Mouse (Mus musculus): ENCODE data around the gene Mief1. TPM values are rescaled to one million over a fixed set of nuclear protein-coding genes. Genes with fewer than 3 reads are reported as not detected.
A peak's percentile ranks its signal among the peaks of the same experiment; 100 is the strongest.

The Mief1 gene
- polyA plus RNA-seq, 1 experiment from 2014 or later = 42.1 TPM

GRCm38 (mm10) chr15:80257602-80258239, 23.9 kb downstream of the Mief1 start:
- no peak for ATAC-seq (ENCODE audit: low FRiP score, low read depth)
- H3K4me1 ChIP-seq = peaks cover 33% of the 10 kb centered on the region
- no peaks in the 10 kb centered on the region for H3K27me3 ChIP-seq (replicated peaks)
- H3K36me3 ChIP-seq = peaks cover 43% of the 10 kb centered on the region
- peak overlapping the region; percentile 11; the same call in 1 of the 2 replicates for H3K4me3 ChIP-seq
- H3K9ac ChIP-seq = peak overlapping the region; percentile 17; the same call in 1 of the 2 replicates
- peak overlapping the region; percentile 98 for H3K4me2 ChIP-seq (replicated peaks)
- 0 out of 2 replicates have a peak overlapping the region, but pooled peaks have one; percentile 32 for H3K27ac ChIP-seq
- 44% methylated on average over 4 of the region's 4 CpGs for WGBS
- no peaks in the 10 kb centered on the region for H3K9me3 ChIP-seq

- H3K4me2 ChIP-seq (replicated peaks) = peak overlapping the region; percentile 98
- peaks cover 43% of the 10 kb centered on the region for H3K36me3 ChIP-seq
- H3K9me3 ChIP-seq = no peaks in the 10 kb centered on the region
- H3K27ac ChIP-seq = 0 out of 2 replicates have a peak overlapping the region, but pooled peaks have one; percentile 32
- peaks cover 39% of the 10 kb centered on the region for H3K4me1 ChIP-seq
- no peaks in the 10 kb centered on the region for H3K27me3 ChIP-seq (replicated peaks)
- ATAC-seq (ENCODE audit: low FRiP score, low read depth) = no peak
- 0 out of 2 replicates have a peak overlapping the region, but pooled peaks have one; percentile 17 for H3K9ac ChIP-seq
- H3K4me3 ChIP-seq = no peak overlapping the region
- 68% methylated on average over 11 of the region's 11 CpGs for WGBS
Measured at GRCm38 (mm10) chr15:80258240-80259170, 24.7 kb downstream of the Mief1 start.

- no peak overlapping the region for H3K4me2 ChIP-seq (replicated peaks)
- H3K4me1 ChIP-seq = peaks cover 35% of the 10 kb centered on the region
- no peak overlapping the region for H3K4me3 ChIP-seq
- peaks cover 43% of the 10 kb centered on the region for H3K36me3 ChIP-seq
- H3K27me3 ChIP-seq (replicated peaks) = no peaks in the 10 kb centered on the region
- ATAC-seq (ENCODE audit: low FRiP score, low read depth) = no peak
- WGBS = 78% methylated on average over 8 of the region's 8 CpGs
- no peak overlapping the region for H3K27ac ChIP-seq
- peak overlapping the region; percentile 13; the same call in 1 of the 2 replicates for H3K9ac ChIP-seq
- H3K9me3 ChIP-seq = no peaks in the 10 kb centered on the region
Measured at GRCm38 (mm10) chr15:80259406-80260045, 25.7 kb downstream of the Mief1 start.

GRCm38 (mm10) chr15:80260677-80261076, 26.9 kb downstream of the Mief1 start:
- H3K36me3 ChIP-seq = peaks cover 43% of the 10 kb centered on the region
- H3K9me3 ChIP-seq = no peaks in the 10 kb centered on the region
- no peaks in the 10 kb centered on the region for H3K27me3 ChIP-seq (replicated peaks)
- no peak for ATAC-seq (ENCODE audit: low FRiP score, low read depth)
- 17% methylated on average over 3 of the region's 3 CpGs for WGBS
- no peak overlapping the region for H3K9ac ChIP-seq
- no peak overlapping the region for H3K4me2 ChIP-seq (replicated peaks)
- peaks cover 35% of the 10 kb centered on the region for H3K4me1 ChIP-seq
- H3K4me3 ChIP-seq = no peak overlapping the region
- H3K27ac ChIP-seq = no peak overlapping the region

- no peak for ATAC-seq (ENCODE audit: low FRiP score, low read depth)
- no peak overlapping the region for H3K4me3 ChIP-seq
- no peak overlapping the region for H3K9ac ChIP-seq
- 84% methylated on average over 7 of the region's 7 CpGs for WGBS
- peaks cover 42% of the 10 kb centered on the region for H3K36me3 ChIP-seq
- H3K27ac ChIP-seq = no peak overlapping the region
- no peaks in the 10 kb centered on the region for H3K27me3 ChIP-seq (replicated peaks)
- no peak overlapping the region for H3K4me2 ChIP-seq (replicated peaks)
- H3K4me1 ChIP-seq = peaks cover 35% of the 10 kb centered on the region
- H3K9me3 ChIP-seq = no peaks in the 10 kb centered on the region
Measured at GRCm38 (mm10) chr15:80261100-80261499, 27.3 kb downstream of the Mief1 start.

- 2% methylated on average over 66 of the region's 66 CpGs for WGBS
- H3K4me2 ChIP-seq (replicated peaks) = peak within 1 kb of the TSS; percentile 87
- H3K4me3 ChIP-seq = peak within 1 kb of the TSS; percentile 85
- peak; percentile 82 for ATAC-seq (ENCODE audit: low FRiP score, low read depth)
- H3K27ac ChIP-seq = no peak within 1 kb of the TSS
- no peaks in the 10 kb centered on the region for H3K27me3 ChIP-seq (replicated peaks)
- peaks cover 14% of the 10 kb centered on the region for H3K4me1 ChIP-seq
- peak within 1 kb of the TSS; percentile 80 for H3K9ac ChIP-seq
- peaks cover 14% of the 10 kb centered on the region for H3K36me3 ChIP-seq
- H3K9me3 ChIP-seq = no peaks in the 10 kb centered on the region
Measured at GRCm38 (mm10) chr15:80263610-80264575, 30.1 kb downstream of the Mief1 start, which contains the start of gene Rps19bp1. TSS of gene Rps19bp1 (minus strand) at chr15:80264315.

GRCm38 (mm10) chr15:80266281-80266680, 32.5 kb downstream of the Mief1 start:
- H3K4me3 ChIP-seq = no peak overlapping the region
- no peaks in the 10 kb centered on the region; the same call in 1 of the 2 replicates for H3K36me3 ChIP-seq
- peaks cover 14% of the 10 kb centered on the region for H3K4me1 ChIP-seq
- 2% methylated on average over 2 of the region's 2 CpGs for WGBS
- no peak overlapping the region for H3K9ac ChIP-seq
- peaks cover 7% of the 10 kb centered on the region; the same call in 1 of the 2 replicates for H3K9me3 ChIP-seq
- 0 out of 2 replicates have a peak, but pooled peaks have one; percentile 8 for ATAC-seq (ENCODE audit: low FRiP score, low read depth)
- no peak overlapping the region for H3K27ac ChIP-seq
- no peaks in the 10 kb centered on the region for H3K27me3 ChIP-seq (replicated peaks)
- no peak overlapping the region for H3K4me2 ChIP-seq (replicated peaks)

- H3K9ac ChIP-seq = no peak overlapping the region
- H3K4me2 ChIP-seq (replicated peaks) = no peak overlapping the region
- no peaks in the 10 kb centered on the region for H3K36me3 ChIP-seq
- ATAC-seq (ENCODE audit: low FRiP score, low read depth) = no peak
- H3K4me1 ChIP-seq = peaks cover 7% of the 10 kb centered on the region; the same call in 1 of the 2 replicates
- peaks cover 6% of the 10 kb centered on the region for H3K27me3 ChIP-seq (replicated peaks)
- no peak overlapping the region for H3K4me3 ChIP-seq
- no peak overlapping the region for H3K27ac ChIP-seq
- peaks cover 7% of the 10 kb centered on the region; the same call in 1 of the 2 replicates for H3K9me3 ChIP-seq
- 53% methylated on average over 3 of the region's 3 CpGs for WGBS
Measured at GRCm38 (mm10) chr15:80271858-80272396, 38.1 kb downstream of the Mief1 start.

- Histone ChIP-seq H3K4me2 (replicated peaks) (no peak overlapping the region), H3K36me3 (no peaks in the 10 kb centered on the region), H3K9me3 (no peaks in the 10 kb centered on the region), H3K27ac (no peak overlapping the region), H3K4me1 (peaks cover 8% of the 10 kb centered on the region; the same call in 1 of the 2 replicates), H3K9ac (no peak overlapping the region), H3K4me3 (no peak overlapping the region), H3K27me3 (replicated peaks) (peaks cover 8% of the 10 kb centered on the region)
- no peak for ATAC-seq (ENCODE audit: low FRiP score, low read depth)
- 45% methylated on average over 9 of the region's 9 CpGs for WGBS
Measured at GRCm38 (mm10) chr15:80277107-80277506, 43.3 kb downstream of the Mief1 start.

- Histone ChIP-seq H3K9me3 (no peaks in the 10 kb centered on the region), H3K4me1 (peaks cover 5% of the 10 kb centered on the region; the same call in 1 of the 2 replicates), H3K4me3 (no peak overlapping the region), H3K27me3 (replicated peaks) (peaks cover 11% of the 10 kb centered on the region), H3K36me3 (no peaks in the 10 kb centered on the region), H3K27ac (no peak overlapping the region), H3K4me2 (replicated peaks) (no peak overlapping the region), H3K9ac (no peak overlapping the region)
- no peak for ATAC-seq (ENCODE audit: low FRiP score, low read depth)
- WGBS = 2% methylated on average over 6 of the region's 6 CpGs
Measured at GRCm38 (mm10) chr15:80277625-80278024, 43.8 kb downstream of the Mief1 start.

All from neural tube, embryonic 12.5 days (tissue).